Mouse (Mus musculus) frontal cortex, postnatal 10 days (tissue): Measurements from ENCODE around the gene Ang.

Source experiments
- DNase-seq, 2 experiments: peaks; one replicate each; pipeline ENCODE4 v3.0.0; 2022; ENCODE audit warnings: low spot score in 2 of 2, mixed read lengths in 1 of 2

Ang gene

DNA sequence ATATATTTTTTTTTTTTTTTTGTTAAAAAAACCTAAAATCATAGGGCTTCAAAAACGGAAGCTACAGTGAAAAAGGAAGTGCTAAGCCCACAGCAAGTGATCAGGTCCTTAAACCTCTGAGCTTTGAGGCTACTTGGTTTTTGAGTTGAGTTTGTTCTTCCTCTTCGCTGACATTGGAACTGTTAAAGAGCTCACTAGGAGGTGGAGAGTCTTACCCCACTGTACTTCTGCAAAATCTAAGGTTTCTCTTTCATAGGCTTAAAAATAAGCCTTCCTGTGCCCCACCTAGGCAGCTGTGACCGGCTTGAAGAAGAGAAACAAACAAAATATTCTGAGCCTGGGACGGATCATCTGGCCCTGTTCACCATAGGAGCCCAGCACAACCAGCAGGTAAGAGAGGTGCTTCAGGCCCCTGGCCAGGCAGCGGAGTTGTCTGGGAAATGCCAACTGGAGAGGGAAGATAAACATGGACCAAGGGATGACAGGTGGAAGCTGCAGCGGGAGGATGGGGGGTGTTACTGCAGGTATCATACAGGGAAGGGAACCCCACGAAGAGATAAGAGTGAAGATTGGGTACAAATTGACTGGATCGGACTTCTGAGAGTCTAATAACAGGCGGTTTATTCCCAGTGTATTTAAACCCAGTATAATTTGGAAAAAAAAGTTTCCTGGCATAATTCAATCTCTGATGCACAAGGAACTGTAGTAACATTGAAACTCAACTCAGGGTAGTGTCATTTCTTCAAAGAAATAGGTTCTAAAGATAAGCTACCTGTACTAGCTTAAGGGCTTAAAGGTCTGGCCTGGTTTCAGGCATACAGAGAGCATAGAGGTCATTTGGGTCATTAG lies 38.0 kb downstream of the Ang start:
- no peak for DNase-seq

DNA sequence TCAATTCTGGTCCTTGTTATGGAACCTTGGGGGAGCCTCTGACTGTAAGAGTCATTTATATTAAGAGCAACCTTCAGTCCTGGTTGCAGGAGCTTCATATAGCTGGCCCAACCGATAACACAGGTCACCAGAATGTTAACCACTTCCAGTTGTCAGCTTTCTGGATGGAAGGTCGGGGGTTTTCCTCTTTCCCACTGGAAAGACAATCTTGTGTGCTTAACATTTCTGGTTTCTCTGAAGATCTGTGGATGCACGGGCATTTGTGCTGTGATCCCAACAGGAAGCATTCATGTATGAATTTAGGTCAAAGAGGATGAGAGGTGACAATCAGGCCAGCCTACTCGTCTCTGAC lies 38.6 kb downstream of the Ang start:
- no peak for DNase-seq

DNA sequence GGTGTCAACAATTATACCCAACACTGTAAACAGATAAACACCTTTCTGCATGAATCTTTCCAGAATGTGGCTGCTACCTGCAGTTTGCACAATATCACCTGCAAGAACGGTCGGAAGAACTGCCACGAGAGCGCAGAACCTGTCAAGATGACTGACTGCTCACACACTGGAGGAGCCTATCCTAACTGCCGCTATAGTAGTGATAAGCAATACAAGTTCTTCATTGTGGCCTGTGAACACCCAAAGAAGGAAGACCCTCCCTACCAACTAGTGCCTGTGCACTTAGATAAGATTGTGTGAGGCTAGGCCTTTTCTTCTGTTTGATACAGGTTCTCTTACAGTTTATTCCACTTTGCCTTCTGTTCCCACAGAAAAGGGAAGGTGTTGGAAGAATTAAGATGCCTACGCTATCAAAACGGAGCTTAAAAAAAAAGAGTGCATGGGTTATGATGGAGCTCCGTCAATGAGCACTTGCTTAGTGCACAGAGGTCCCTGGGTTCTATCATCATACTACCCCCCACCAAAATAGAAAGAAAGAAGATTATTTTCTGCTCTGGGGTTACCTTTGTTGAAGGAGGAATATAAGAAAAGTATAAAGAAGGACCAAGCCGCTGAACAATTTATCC lies 39.5 kb downstream of the Ang start:
- no peak for DNase-seq

DNA sequence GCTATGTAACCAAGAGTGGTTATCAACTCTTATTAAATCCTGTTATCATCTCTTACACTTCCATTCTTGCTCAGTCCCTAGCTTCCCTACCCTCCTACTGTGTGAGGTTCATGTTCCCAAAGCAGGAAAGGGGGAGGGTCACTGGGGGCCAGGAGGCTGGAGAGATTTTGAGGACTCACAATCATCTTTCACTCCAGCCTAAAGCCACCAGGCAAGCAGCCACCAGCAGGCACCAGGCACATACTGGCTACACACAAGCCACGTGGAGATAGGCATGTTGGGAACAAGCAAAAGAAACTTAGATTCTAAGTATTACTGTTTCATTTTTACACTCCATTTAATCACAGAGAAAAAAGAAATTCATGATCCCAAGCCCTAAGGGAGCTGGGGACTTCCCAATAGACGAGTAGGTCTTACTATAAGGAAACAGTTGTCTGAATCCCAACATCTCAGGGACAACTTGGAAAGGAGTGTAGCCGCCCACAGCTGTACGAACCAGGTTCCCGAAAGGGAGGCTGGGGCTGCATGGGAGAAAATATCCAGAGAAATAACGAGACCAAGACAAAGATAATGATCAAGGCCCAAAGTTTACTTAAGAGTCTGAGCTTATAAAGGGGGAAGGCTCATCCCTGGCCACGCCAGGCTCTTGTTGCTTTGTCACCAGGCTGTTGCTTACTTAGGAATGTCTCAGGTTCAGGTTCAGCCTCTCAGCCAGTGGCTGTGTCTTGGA lies 40.3 kb downstream of the Ang start:
- DNase-seq, result no peak

DNA sequence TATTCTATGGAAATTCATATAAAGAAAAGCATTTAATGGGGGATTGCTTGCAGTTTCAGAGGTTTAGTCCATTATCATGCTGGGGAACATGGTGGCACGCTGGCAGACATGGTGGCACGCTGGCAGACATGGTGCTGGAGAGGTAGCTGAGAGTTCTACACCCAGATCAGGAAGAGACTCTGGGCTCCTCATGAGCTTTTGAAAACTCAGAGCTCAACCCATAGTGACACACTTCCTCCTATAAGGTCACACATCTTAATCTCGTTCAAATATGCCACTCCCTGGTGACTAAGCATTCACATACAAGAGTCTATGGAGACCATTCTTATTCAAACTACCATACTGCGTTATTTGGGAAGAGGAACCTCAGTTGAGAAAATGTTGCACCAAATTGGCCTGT lies 41.4 kb downstream of the Ang start:
- DNase-seq, result no peak

DNA sequence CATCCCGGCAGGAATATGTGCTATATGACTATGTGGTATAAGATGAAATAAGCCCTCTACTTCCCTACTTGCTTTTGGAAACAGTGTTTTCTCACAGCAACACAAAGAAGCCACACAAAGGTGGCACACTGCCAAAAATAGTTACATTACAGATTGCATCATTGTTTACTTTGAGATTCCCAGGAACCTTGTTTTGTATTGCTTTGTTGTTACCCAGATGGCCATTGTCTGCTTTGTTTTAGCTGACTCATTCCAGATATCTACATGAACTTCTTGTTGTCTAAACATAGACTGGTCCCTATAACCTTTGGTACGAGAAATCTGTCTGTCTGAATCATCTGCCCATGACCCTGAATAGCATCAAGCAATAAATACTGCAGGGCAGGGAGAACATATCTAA lies 49.4 kb downstream of the Ang start:
- DNase-seq, result no peak

DNA sequence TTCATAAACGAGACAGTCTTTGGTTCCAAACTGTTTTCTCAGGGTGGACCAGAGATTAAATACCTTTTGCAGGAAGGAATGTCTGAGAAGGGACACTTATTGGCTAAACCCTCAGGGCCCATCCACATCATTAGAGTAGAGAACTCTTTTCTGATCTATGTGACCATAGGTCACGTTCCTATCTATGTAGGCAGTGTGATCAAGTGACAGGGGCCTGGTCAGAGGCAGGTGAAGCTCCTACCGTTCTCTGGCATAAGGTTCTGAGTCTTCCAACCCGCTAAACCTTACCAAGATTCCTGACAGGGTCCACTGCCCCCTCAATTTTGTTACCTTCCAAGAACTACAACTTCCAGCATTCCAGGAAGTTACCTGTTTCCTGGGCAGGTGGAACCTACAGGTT lies 51.2 kb downstream of the Ang start:
- DNase-seq, result no peak

DNA sequence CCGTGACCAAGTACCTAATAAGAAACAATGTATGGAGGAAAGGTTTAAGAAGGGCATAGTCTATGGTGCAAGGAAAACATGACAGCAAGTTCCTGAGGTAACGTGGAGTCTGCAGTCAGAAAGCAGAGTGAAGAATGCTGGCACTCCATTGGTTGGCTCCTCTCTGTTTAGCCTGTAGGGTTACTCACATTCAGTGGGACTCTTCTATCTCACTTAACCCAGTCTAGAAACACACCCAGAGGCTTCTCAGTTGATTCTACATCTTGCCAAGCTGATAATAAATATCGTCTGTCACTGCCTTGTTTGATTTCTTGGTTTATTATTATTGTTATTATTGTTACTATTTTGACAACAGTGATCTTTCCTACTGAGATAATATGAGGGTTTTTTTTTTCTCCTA lies 51.6 kb downstream of the Ang start:
- DNase-seq, result no peak

DNA sequence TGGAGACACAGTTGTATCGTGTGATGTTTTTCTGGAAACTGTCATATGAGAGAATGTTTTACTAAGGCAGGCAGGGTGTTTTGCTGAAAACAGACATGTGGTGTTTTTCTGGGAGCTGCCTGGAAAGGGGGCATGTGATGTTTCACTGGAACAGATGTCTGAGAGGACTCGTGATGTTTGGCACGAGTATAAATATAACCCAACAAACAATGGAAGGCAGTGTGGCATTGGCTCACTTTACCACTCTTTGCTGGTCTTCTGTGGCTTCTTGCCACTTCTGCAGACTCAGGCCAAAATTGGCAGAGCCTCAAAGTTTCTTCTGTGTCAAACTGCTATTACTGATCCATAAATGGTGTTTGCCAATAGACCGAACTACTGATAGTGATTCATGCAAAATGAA lies 52.3 kb downstream of the Ang start:
- no peak for DNase-seq

DNA sequence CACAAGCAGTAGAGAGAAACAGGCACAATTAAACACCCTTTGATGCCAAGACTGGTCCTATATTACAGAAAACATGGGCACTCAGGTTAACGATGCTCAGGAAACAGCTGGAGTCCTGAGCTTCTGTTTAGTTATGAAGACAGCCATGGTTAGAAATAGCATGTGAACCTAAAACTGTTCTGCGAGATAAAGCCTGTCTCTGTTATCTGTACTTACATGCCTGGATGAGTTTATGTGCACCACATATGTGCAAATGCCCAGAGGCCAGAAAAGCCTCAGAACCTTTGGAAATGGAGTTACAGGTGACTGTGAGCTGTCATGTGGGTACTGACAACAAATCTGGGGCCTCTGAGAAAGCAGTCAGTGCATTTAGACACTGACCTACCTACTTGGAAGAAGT lies 53.0 kb downstream of the Ang start:
- DNase-seq, result no peak

DNA sequence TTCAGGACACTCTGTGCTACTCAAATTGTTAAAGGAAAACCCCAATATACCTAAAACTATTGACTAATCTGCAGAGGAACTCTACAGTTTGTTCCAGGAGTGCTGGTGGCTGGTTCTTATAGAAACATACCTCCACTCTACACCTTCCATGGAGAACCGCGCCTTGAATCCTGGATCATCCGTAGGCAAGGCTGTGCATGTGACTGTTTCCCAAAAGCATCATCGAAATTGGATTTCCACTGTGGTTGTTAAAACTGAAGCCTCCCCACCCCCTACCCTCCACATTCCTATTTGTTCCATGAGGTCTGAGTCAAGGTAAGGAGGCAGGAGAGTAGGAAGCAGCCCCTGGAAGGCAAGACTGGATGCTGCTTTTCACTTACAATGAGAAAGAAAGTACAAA lies 53.5 kb downstream of the Ang start:
- DNase-seq, result no peak

DNA sequence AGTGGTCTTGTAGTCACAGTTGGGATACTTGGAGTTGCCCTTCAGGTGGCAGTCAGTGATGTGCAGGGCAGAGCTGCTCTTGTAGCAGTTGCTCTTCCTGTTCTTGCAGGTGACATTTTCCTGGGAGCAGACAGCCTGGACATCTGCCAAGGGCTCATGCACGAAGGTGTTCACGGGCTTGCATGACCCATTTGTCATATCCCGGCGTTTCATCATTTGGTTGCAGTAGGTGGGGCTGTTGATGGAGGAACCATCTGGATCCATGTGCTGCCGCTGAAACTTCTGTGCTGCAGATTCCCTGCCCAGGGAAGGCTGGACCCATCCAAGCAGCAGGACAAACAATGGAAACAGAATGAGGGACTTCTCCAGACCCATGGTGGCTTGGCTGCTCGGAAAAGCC lies 54.6 kb downstream of the Ang start:
- no peak for DNase-seq

DNA sequence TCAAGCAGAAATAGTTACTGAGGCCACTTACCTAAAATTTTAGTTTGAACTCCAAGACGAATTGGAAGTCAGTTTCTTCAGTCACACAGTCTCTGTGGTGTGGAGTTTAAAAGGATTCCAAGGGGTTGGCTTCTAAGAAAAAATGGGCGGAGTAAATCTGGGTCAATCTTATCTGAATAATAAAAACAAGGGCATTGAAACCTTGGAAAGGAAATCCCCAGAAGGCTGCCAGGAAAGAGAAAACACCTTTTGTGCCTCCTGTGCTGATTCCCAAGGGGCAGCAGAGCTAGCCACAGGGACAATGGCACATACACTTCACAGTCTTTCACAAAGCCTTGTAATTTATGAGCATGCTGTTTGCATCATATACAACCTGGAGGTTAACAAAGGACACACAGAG lies 55.7 kb downstream of the Ang start, which contains the start of gene Rnase1:
Gene Rnase1 (minus strand): TSS at position 101 of the 400 bp plus-strand sequence.
- DNase-seq, result no peak

DNA sequence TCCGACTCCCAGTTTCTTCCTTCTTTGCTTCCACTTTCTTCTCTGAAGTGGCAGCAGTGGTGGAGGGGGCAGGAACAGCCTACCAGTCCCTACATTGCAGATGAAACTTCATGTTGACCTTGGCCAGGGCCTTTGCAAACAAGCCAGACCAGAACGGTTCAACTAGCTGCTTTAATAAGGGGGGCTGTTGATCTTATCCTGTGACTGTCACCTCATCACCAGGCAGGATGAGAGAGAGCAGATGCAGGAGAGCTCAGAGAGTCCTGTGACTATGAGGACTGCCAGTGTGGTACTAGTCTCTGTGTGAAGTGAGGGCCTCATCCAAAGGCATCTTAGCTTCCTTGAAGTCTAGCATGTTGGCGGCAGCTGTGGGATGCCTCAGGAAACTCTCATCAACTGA lies 57.1 kb downstream of the Ang start:
- DNase-seq, result no peak

DNA sequence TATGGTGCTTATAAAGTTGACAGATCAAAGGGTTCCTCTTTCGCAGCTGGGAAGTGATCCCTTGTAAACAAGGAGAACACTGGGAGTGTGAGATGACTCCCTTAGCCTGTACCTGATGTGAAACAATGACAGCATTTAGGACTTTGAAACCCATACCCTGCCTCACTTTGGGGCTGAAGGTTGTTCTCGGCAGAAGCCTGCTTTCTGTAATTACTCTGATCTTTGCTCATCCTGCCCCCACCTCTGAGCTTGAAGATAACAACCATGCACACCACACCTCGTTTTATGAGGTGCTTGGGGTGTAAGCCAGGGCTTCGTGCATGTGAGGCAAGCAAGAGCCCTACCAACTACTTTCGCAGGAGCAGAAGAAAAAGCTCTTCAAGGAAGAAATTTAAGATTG lies 58.2 kb downstream of the Ang start:
- DNase-seq, result no peak

DNA sequence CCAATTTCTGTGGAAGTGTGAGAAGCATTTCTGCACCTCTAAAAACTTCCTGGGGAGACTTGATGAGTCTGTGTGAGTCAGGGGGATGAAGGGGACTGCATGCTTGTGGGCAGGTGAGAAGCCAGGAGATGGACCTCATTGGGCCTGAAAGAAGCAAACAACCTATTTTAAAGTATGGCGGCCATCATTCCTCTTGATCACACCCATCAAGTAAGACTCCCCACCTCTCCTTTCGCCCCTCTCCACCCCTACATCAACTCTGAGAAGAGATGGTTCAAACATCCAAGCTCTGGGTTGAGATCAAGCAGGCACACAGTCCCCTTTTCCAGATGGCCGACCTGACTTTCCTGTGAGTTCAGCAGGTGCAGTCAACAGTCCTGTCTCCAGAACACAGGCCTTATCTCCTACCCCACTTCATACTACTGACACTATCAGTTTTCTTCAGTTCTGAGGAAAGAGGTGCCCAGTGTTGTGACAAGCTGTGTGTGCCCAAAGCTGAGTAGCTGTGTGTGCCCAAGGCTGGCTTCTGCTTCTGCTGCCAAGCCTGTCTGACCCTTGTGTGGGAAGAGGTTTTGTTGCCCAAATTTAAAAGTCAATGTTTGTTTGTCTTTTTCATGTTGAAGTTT lies 59.4 kb downstream of the Ang start:
- DNase-seq, result no peak
